Mouse (Mus musculus): ENCODE measurements at regions not wholly inside any gene's neighbourhood (a gene's known extent, or its start where the extent isn't known, plus 50 kb on each side); places are given as distances from the start of the nearest gene placed in this dataset.
A peak's percentile ranks its signal among the peaks of the same experiment; 100 is the strongest.

GRCm38 (mm10) chr10:39316533-39316932 lies 52.1 kb upstream of the Fyn start:
- Histone ChIP-seq H3K9ac (ENCODE audit: low read length) (no peak overlapping the region), H3K27me3 (ENCODE audit: control insufficient read depth, insufficient read depth, low read length) (no peaks in the 10 kb centered on the region), H3K4me1 (ENCODE audit: control insufficient read depth in 2 of 2, insufficient read depth in 2 of 2, low read length in 2 of 2) (peaks cover 12 to 19% of the 10 kb centered on the region in 2 experiments), H3K4me2 (ENCODE audit: low read length) (no peak overlapping the region), H3K27ac (replicated peaks in 1 of 2; ENCODE audit: control insufficient read depth in 1 of 2, insufficient read depth in 1 of 2, low read depth in 2 of 2, low read length in 2 of 2) (peak overlapping the region in 1 of 2 experiments; percentile 43; a peak in 1 of 4 replicates), H3K4me3 (ENCODE audit: control insufficient read depth in 1 of 2, insufficient read depth in 1 of 2, low read depth in 1 of 2, low read length in 2 of 2) (no peak overlapping the region), H3K9me3 (ENCODE audit: control insufficient read depth, low read length) (no peaks in the 10 kb centered on the region), H3K36me3 (ENCODE audit: control insufficient read depth, insufficient read depth, low read length) (no peaks in the 10 kb centered on the region)
- 56% methylated on average over 4 of the region's 4 CpGs for WGBS
- ATAC-seq (ENCODE audit: insufficient number of reproducible peaks, insufficient read depth, low FRiP score, low read depth) = no peak

GRCm38 (mm10) chr10:39315434-39316174 lies 53.1 kb upstream of the Fyn start:
- H3K4me1 ChIP-seq (ENCODE audit: control insufficient read depth in 2 of 2, insufficient read depth in 2 of 2, low read length in 2 of 2) = peaks cover 3 to 10% of the 10 kb centered on the region in 2 experiments; a peak in 3 of 4 replicates
- 53% methylated on average over 6 of the region's 6 CpGs for WGBS
- no peak overlapping the region for H3K4me3 ChIP-seq (ENCODE audit: control insufficient read depth in 1 of 2, insufficient read depth in 1 of 2, low read depth in 1 of 2, low read length in 2 of 2)
- ATAC-seq (ENCODE audit: insufficient number of reproducible peaks, insufficient read depth, low FRiP score, low read depth) = no peak
- no peaks in the 10 kb centered on the region for H3K27me3 ChIP-seq (ENCODE audit: control insufficient read depth, insufficient read depth, low read length)
- peak overlapping the region; percentile 12 to 51; a peak in 2 of 4 replicates for H3K27ac ChIP-seq (replicated peaks in 1 of 2; ENCODE audit: control insufficient read depth in 1 of 2, insufficient read depth in 1 of 2, low read depth in 2 of 2, low read length in 2 of 2)
- no peak overlapping the region for H3K9ac ChIP-seq (ENCODE audit: low read length)
- H3K4me2 ChIP-seq (ENCODE audit: low read length) = no peak overlapping the region
- H3K36me3 ChIP-seq (ENCODE audit: control insufficient read depth, insufficient read depth, low read length) = no peaks in the 10 kb centered on the region
- no peaks in the 10 kb centered on the region for H3K9me3 ChIP-seq (ENCODE audit: control insufficient read depth, low read length)

DNA sequence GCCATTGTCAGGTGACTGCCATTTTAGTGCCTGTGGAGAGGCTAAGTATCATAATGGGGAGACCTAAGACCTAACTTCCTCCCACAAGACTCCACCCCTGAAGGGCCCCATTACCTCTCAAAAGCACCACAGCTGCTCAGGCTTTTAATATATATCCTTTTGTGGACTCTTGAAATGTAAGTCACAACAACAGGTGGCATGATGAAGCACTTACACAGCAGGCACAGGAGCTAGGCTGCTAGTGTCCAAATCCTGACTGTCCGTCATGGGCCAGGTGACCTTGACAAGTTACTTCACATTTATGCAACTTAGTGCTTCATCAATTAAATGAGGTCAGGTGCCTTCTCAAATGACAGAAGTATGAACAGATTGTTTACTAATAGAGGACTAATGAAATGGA lies 57.2 kb upstream of the Fyn start:
- Histone ChIP-seq H3K27me3 (ENCODE audit: control insufficient read depth, insufficient read depth, low read length) (no peaks in the 10 kb centered on the region), H3K4me1 (ENCODE audit: control insufficient read depth in 2 of 2, insufficient read depth in 2 of 2, low read length in 2 of 2) (peaks cover 3 to 10% of the 10 kb centered on the region in 2 experiments; a peak in 3 of 4 replicates), H3K4me3 (ENCODE audit: control insufficient read depth in 1 of 2, insufficient read depth in 1 of 2, low read depth in 1 of 2, low read length in 2 of 2) (no peak overlapping the region), H3K9me3 (ENCODE audit: control insufficient read depth, low read length) (no peaks in the 10 kb centered on the region), H3K27ac (replicated peaks in 1 of 2; ENCODE audit: control insufficient read depth in 1 of 2, insufficient read depth in 1 of 2, low read depth in 2 of 2, low read length in 2 of 2) (no peak overlapping the region), H3K9ac (ENCODE audit: low read length) (no peak overlapping the region), H3K4me2 (ENCODE audit: low read length) (no peak overlapping the region), H3K36me3 (ENCODE audit: control insufficient read depth, insufficient read depth, low read length) (no peaks in the 10 kb centered on the region)
- ATAC-seq (ENCODE audit: insufficient number of reproducible peaks, insufficient read depth, low FRiP score, low read depth) = no peak
- 88% methylated on average over 1 of the region's 1 CpGs for WGBS

DNA sequence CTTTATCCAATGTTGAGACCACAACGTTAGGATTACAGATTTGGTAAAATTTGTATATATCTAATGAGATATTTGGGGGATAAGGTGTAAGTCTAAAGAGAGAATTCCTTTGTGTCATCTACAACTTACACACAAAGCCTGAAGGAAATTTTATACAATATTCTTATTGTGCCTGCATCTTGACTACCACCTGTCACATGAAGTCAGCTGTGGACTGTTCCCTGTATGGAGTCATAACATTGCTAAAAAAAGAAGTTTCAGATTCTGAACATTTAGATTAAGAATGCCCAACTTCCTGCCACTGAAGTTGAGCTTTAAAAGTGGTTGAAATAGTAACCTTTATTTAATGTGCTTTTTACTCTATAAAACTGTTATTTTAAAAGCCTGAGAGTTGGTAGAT lies 60.1 kb upstream of the Fyn start:
- H3K9me3 ChIP-seq (ENCODE audit: control insufficient read depth, low read length) = no peaks in the 10 kb centered on the region
- H3K9ac ChIP-seq (ENCODE audit: low read length) = no peak overlapping the region
- no peaks in the 10 kb centered on the region for H3K36me3 ChIP-seq (ENCODE audit: control insufficient read depth, insufficient read depth, low read length)
- H3K27ac ChIP-seq (replicated peaks in 1 of 2; ENCODE audit: control insufficient read depth in 1 of 2, insufficient read depth in 1 of 2, low read depth in 2 of 2, low read length in 2 of 2) = no peak overlapping the region
- H3K4me3 ChIP-seq (ENCODE audit: control insufficient read depth in 1 of 2, insufficient read depth in 1 of 2, low read depth in 1 of 2, low read length in 2 of 2) = no peak overlapping the region
- no peaks in the 10 kb centered on the region for H3K4me1 ChIP-seq (ENCODE audit: control insufficient read depth in 2 of 2, insufficient read depth in 2 of 2, low read length in 2 of 2)
- WGBS = 68% methylated on average over 1 of the region's 1 CpGs
- ATAC-seq (ENCODE audit: insufficient number of reproducible peaks, insufficient read depth, low FRiP score, low read depth) = no peak
- no peaks in the 10 kb centered on the region for H3K27me3 ChIP-seq (ENCODE audit: control insufficient read depth, insufficient read depth, low read length)
- no peak overlapping the region for H3K4me2 ChIP-seq (ENCODE audit: low read length)

DNA sequence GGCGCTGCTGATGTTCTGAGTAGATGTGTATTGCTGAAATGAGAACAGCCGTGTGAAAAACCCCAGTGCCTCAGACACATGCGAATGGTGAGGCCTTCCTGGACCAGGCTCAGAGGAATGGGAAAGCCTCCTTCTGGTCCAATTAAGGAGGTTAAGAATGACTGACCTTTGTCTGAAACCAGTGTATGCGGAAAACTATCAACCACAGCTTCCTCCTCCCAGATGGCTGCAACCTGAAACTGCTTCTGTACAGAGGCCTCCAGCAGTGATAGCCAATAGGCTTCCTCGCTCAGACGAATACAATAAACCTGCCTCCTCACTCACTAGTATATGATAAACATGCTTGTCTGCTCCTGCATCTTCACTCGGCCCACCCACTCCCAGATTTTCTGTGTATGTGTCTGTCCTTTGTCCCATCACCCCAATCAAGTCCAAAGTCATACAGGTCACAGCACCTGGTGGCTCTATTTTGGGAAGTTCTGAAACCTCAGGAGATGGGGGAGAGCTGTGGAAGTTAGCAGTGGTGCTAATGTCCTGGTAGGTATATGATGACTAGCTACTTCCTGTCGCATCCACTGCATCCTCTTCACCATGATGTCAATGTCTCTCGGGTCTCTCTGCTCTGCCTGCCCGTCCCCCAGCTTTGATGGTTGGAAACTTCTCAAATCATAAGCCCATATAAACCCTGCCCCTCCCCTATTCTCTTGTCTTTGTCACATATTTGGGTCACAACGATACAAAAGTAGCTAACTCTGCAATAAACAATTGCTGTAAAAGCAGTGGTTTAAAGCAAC lies 75.8 kb upstream of the Fyn start:
- 68% methylated on average over 11 of the region's 11 CpGs for WGBS

DNA sequence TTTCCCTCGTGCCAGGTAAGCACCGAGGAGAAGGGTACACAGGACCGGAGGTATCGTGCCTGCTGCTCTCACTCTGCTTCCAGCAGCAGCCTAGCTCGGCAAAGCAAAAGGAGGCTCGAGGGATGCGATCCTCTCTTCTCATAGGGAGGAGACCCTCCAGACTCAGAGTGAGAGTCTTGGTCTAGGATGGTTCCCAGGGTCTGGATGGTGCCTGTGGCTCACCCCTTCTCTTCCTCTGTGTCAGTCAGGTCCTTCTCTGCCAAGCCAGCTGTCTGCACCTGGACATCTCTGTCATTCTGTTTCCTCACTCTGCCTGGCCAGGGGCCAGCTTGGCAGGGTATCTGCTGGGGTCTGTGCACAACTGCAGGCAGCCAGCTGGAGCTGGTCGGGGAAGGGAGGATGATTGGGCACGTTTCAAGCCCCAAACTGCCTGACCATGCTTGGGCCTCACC lies 76.9 kb upstream of the Fyn start:
- no peak for ATAC-seq (ENCODE audit: insufficient number of reproducible peaks, insufficient read depth, low FRiP score, low read depth)
- no peak overlapping the region for H3K4me3 ChIP-seq (ENCODE audit: control insufficient read depth in 1 of 2, insufficient read depth in 1 of 2, low read depth in 1 of 2, low read length in 2 of 2)
- H3K36me3 ChIP-seq (ENCODE audit: control insufficient read depth, insufficient read depth, low read length) = no peaks in the 10 kb centered on the region
- no peaks in the 10 kb centered on the region for H3K9me3 ChIP-seq (ENCODE audit: control insufficient read depth, low read length)
- no peaks in the 10 kb centered on the region for H3K27me3 ChIP-seq (ENCODE audit: control insufficient read depth, insufficient read depth, low read length)
- 63% methylated on average over 9 of the region's 9 CpGs for WGBS
- H3K4me2 ChIP-seq (ENCODE audit: low read length) = no peak overlapping the region
- no peak overlapping the region for H3K27ac ChIP-seq (replicated peaks in 1 of 2; ENCODE audit: control insufficient read depth in 1 of 2, insufficient read depth in 1 of 2, low read depth in 2 of 2, low read length in 2 of 2)
- no peak overlapping the region for H3K9ac ChIP-seq (ENCODE audit: low read length)
- H3K4me1 ChIP-seq (ENCODE audit: control insufficient read depth in 2 of 2, insufficient read depth in 2 of 2, low read length in 2 of 2) = peaks cover 5 to 15% of the 10 kb centered on the region in 2 experiments; a peak in 3 of 4 replicates

More for the DNA sequence above, 75.8 kb upstream of the Fyn start:
- H3K4me1 ChIP-seq (ENCODE audit: control insufficient read depth in 2 of 2, insufficient read depth in 2 of 2, low read length in 2 of 2) = peaks cover 5 to 15% of the 10 kb centered on the region in 2 experiments; a peak in 3 of 4 replicates
- H3K27ac ChIP-seq (replicated peaks in 1 of 2; ENCODE audit: control insufficient read depth in 1 of 2, insufficient read depth in 1 of 2, low read depth in 2 of 2, low read length in 2 of 2) = no peak overlapping the region
- H3K4me3 ChIP-seq (ENCODE audit: control insufficient read depth in 1 of 2, insufficient read depth in 1 of 2, low read depth in 1 of 2, low read length in 2 of 2) = no peak overlapping the region
- no peaks in the 10 kb centered on the region for H3K36me3 ChIP-seq (ENCODE audit: control insufficient read depth, insufficient read depth, low read length)
- H3K9me3 ChIP-seq (ENCODE audit: control insufficient read depth, low read length) = no peaks in the 10 kb centered on the region
- no peak overlapping the region for H3K4me2 ChIP-seq (ENCODE audit: low read length)
- ATAC-seq (ENCODE audit: insufficient number of reproducible peaks, insufficient read depth, low FRiP score, low read depth) = no peak
- no peak overlapping the region for H3K9ac ChIP-seq (ENCODE audit: low read length)
- H3K27me3 ChIP-seq (ENCODE audit: control insufficient read depth, insufficient read depth, low read length) = no peaks in the 10 kb centered on the region

- peak overlapping the region; percentile 18; the same call in 1 of the 2 replicates for H3K4me2 ChIP-seq (ENCODE audit: low read length)
- H3K9ac ChIP-seq (ENCODE audit: low read length) = no peak overlapping the region
- 37% methylated on average over 8 of the region's 8 CpGs for WGBS
Measured at GRCm38 (mm10) chr10:39291134-39291746, 77.4 kb upstream of the Fyn start.

More at GRCm38 (mm10) chr10:39291134-39291746, 77.4 kb upstream of the Fyn start:
- no peaks in the 10 kb centered on the region for H3K9me3 ChIP-seq (ENCODE audit: control insufficient read depth, low read length)
- peaks cover 5 to 15% of the 10 kb centered on the region in 2 experiments; a peak in 3 of 4 replicates for H3K4me1 ChIP-seq (ENCODE audit: control insufficient read depth in 2 of 2, insufficient read depth in 2 of 2, low read length in 2 of 2)
- H3K27ac ChIP-seq (replicated peaks in 1 of 2; ENCODE audit: control insufficient read depth in 1 of 2, insufficient read depth in 1 of 2, low read depth in 2 of 2, low read length in 2 of 2) = no peak overlapping the region
- H3K4me3 ChIP-seq (ENCODE audit: control insufficient read depth in 1 of 2, insufficient read depth in 1 of 2, low read depth in 1 of 2, low read length in 2 of 2) = no peak overlapping the region
- no peaks in the 10 kb centered on the region for H3K27me3 ChIP-seq (ENCODE audit: control insufficient read depth, insufficient read depth, low read length)
- peak; percentile 59 for ATAC-seq (ENCODE audit: insufficient number of reproducible peaks, insufficient read depth, low FRiP score, low read depth)
- no peaks in the 10 kb centered on the region for H3K36me3 ChIP-seq (ENCODE audit: control insufficient read depth, insufficient read depth, low read length)
